Mouse (Mus musculus): ENCODE measurements around the gene Cmtm3.

Cmtm3 gene

DNA sequence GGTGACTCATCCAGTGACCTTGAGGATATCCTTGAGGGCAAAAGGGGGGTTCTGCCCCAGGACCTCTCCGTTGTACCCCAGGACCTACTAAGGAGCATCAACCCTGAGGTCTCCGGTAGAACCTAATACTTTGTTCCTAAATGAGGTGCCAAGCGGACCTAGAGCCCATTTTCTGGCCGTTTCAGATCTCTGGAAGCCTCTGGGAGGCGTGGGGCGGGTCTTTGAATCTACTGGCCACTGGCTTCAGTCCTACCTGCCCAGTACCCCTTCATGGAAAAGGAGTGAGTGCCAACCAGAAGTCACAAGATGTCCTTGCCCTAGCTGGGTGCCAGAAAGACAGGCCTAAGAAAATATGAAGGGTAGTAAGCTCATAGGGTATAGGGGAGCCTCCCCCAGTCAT lies 2.5 kb downstream of the Cmtm3 start:
- no peak for DNase-seq (ENCODE audit: low read depth, low spot score)

DNA sequence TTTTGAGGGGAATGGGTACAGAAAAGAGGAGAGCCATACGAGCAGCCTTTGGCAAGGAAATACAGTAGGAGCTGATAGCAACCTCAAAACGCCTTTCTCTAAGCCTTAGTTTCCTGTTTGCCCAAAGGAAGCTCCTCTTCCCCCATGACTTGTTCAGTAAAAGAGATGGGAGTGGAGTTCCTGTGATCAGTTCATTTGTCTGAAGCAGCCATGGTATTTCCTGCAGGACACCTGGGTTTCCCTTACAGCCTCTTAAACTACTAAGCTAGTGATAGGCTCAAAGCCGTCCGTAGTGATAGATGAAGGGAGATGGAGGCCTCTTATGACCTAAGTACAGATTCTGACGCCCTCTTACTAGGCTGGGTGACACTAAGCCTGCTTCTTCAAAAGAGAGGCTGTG lies 3.2 kb downstream of the Cmtm3 start:
- DNase-seq (ENCODE audit: low read depth, low spot score): no peak

DNA sequence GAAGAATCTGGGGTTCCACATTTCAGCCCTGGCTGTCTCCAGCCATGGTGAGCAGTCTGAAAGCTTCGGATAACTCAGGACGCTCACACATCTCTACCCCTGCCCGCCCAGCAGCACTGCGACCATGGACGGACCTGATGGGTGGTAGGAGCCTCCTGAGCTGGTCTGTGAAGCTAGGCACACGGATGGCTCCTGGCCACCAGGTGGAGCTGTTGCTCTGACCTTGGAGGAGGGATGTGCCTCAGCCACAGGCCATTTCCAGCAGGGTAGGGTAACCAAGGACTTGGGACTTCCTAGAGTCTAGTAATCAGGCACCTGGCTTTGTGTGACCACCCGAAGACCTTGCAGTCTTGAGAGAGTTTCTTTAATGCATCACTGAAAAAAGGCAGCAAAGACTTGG lies 4.7 kb downstream of the Cmtm3 start:
- peak; percentile 92 for DNase-seq (ENCODE audit: low read depth, low spot score)

DNA sequence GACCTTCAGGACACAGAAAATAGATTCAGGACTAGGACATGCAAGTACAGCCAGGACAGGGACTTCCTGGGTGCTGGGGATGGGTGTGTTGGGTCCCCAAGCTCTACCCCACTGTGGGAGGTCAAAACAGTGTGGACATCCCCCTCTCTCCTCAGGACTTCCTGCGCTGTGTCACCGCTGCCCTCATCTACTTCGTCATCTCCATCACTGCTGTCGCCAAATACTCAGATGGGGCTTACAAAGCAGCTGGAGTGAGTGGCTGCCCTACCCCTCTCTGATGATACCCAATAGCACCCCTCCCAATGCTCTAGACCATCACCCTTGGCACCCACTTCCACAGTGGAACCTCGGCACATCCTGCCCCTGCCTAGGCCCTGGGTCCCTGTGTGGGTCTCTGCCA lies 5.4 kb downstream of the Cmtm3 start:
- no peak for DNase-seq (ENCODE audit: low read depth, low spot score)

DNA sequence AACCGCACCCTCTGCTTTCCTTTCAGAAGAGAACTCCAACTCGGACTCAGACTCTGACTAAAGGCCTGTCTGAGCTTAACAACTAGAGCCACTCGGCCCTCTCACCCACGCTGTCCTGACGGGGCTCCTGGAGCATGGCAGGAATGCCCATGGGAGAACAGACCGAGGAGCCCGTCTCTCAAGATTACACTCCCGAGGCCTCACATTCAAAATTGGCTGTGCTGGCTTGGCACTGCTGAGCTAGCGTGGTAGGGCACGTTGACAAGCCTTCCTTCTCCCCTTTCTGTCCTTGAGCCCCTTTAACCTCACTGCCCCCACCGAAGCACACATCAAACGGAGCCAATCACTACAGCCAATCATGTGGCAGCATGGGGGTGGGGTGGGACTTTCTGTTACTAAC lies 7.5 kb downstream of the Cmtm3 start:
- DNase-seq (ENCODE audit: low read depth, low spot score): no peak

DNA sequence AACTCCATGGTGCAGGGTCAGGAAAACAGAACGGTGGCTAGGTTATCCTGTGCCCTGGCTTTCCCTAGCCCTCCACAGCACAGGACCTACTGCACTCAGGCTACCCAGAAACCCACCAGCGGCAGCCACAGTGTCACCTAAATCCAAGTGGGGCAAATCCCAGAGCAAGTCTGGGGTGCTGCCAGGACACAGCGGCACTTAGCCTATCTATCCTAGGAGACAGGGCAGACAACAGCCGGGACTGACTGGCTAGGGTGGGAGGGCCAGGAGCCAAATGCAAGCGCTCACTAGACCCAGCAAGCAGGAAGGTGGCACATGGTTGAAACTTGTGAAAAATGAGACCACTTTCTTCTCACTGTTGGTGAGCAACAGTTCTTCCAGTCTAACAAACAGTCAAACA lies 9.8 kb downstream of the Cmtm3 start:
- DNase-seq (ENCODE audit: low read depth, low spot score): no peak

DNA sequence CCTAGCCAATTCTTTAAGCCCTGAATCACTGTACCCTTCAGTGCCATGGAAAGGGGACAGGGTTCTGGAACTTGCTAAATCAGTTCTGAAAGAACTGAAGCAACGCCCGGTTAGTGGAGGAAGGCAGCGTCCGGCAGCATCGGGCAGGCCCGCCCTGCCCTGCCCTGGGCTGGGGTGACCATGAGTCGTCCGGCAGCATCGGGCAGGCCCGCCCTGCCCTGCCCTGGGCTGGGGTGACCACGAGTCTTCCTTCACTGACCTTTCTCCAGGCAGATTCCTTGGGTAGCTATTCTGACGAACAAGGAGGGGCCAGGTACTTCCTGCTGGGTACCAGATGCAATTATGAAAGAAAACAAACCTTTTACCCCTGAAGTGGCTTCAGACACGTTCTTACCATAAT lies 10.8 kb downstream of the Cmtm3 start:
- no peak for DNase-seq (ENCODE audit: low read depth, low spot score)

DNA sequence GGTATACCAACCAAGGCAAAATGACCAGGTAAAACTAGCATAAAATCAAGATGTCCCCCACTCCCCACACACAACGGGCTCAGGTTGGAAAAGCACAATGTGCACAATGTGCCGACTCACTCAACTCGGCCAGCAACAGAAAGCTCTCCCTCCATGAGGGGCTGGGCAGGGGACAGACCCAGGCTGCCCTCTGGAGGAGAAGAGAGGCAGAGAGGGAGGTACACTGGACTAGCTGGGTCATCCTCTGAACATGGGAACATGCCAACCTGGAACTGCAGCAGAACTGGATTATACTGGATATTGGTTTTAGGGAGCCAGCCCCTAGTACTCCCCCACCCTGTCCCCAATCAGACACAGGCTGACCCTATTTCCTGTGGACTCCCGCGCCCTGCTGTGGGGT lies 14.0 kb downstream of the Cmtm3 start:
- no peak for DNase-seq (ENCODE audit: low read depth, low spot score)

DNA sequence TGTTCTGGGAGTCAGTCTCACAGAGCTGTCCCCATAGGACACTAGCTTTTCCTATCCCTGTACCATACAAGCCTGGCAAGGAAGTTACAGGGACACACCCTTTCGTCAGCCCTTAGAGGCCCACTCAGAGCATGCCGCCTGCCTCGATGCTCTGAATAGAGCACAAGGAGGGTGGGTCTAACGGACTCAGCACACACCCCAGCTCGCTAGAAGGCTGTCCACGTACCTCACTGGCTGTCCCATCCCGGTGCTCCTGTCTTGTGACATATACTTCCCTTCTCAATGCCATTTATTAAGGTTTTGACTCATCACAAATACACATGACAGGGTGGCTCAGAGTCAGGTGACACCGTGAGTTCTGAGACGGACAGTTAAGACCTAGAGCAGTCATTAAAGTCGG lies 15.3 kb downstream of the Cmtm3 start:
- no peak for DNase-seq (ENCODE audit: low read depth, low spot score)

DNA sequence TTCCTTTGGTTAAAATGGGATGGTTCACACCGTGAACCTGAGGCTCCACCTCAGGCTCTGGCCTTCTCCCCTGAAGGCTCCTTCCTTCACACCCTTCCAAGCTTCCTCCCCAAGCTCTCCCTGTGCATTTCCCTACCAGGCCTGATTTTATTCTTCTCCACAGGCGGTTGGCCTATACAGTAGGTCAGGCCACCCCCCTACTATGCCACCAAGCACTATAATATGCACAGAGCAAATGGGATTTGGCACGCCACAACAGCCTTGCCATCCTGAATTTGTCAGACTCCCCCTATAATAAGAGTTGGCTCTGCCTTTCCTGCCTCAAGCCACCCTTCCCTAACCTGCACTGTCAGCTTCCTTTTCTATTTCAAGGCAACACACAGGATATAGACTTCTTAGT lies 19.4 kb downstream of the Cmtm3 start:
- DNase-seq (ENCODE audit: low read depth, low spot score): no peak

DNA sequence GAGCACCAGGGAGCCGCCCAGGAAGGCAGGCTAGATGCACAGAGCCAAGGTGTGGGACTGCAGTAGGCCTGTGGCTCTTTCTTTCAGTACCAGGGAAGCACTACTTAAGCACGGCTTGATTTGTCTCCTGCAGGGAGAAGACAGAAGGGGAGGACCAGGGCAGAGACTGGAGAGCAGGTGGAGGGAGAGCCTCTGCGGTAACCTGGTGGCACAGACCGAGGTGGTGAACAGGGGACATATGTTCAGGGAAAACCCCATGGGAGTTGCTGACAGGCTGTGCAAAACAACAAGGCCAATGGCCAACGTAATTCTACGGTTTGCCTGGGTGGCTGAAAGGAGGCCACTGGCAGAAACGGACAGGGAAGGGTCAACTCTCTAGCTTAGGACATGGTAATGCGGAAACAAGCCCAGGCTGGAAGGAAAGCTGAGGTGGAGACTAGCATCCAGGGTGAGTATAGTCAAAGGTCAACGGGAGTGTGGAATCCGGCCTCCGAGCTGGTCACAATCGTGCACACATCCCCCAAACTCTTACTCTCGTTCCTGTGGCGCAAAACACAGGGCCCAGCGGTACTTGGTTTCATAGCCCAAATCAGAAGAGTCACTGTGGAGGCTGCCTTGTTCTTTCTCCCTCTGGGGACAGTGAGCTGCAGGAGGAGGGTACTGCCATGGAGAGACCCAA lies 20.7 kb downstream of the Cmtm3 start:
- DNase-seq (ENCODE audit: low read depth, low spot score): no peak

DNA sequence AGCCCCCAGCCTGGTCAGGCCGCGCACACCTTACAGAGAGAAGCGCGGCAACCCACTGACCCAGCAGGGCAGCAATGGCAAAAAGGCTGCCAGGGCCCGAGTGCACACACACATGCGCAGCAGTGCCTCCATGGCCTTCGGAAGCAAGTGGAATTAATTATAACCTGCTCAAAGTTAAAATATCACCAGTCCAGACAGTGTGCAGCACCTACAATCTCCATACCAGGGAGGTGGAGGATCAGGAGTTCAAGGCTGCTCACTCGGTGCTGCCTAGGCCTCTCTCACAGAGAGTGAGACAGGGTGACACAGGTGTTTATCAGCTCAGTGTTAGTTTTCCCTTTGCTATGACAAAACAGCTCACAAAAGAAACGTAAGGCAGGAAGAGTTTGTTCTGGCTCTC lies 26.5 kb downstream of the Cmtm3 start:
- DNase-seq (ENCODE audit: low read depth, low spot score): no peak

DNA sequence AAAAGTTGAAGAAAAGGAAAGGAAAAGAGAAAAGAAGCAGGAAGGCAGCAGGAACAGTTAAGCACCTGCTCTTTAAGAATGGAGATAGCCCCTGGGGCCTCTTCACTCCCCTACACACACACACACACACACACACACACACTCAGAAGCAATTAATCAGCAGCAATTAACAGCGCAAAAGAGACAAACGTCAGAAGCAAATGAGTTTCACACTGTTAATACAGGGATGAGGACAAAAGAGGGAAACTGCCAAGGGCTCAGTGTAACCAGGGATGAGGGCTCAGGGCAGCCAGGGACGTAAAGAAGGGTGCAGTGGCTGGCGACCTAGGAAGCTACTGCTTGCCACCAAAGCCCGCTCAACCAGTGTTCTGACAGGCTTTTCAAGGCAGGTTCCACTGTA lies 28.2 kb downstream of the Cmtm3 start:
- DNase-seq (ENCODE audit: low read depth, low spot score): no peak

DNA sequence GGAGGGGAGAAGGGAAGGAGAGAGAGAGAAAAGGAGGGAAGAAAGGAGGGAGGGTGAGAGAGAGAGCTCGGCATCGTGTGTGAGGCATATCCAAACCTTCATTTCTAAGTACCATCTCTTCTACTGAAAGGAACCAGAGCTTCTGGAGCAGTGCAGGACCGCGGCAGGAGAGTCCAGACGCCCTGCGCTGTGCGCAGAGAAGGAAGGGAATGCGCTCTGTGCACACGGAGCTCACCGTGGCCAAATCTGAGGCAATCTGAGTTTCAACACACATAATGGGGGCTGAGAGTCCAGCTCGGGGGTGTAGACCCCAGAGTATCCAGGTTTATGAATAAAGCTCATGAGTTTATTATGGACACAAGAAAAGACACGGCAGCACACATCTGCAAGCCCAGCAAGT lies 30.4 kb downstream of the Cmtm3 start:
- no peak for DNase-seq (ENCODE audit: low read depth, low spot score)

DNA sequence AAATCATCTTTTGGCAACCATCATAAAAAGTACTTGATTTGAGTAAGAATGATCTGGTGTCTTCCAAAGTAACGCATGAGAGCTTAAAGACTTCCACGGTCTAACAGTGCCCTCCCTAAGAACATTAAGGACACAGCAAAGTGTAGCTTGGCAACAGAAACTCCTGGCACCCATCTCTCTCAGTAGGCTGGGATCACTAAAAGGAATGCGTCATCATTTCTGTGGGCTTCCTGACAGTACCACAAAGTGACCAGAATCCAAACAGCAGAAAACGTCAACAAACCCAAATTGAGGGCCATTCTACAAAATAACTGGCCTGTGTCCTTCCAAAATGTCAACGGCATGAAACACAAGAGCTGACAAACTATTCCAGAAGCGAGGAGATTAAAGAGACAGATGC lies 30.9 kb downstream of the Cmtm3 start:
- no peak for DNase-seq (ENCODE audit: low read depth, low spot score)

DNA sequence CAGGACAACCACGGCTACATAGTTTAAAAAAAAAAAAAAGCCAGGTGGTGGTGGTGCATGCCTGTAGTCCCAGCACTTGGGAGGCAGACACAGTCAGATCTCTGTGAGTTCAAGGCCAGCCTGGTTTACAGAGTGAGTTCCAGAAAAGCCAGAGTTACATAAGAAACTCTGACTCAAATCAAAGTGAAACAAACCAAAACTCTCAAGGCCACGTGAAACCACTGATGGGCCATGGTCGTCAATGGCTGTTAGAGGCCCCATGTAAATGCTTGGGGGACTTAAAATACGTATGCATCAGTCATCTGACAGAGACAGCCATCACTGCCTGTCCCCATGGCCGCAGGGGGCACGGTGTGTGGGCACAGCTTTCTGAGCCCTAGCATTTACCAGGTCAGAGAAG lies 31.9 kb downstream of the Cmtm3 start:
- DNase-seq (ENCODE audit: low read depth, low spot score): no peak

DNA sequence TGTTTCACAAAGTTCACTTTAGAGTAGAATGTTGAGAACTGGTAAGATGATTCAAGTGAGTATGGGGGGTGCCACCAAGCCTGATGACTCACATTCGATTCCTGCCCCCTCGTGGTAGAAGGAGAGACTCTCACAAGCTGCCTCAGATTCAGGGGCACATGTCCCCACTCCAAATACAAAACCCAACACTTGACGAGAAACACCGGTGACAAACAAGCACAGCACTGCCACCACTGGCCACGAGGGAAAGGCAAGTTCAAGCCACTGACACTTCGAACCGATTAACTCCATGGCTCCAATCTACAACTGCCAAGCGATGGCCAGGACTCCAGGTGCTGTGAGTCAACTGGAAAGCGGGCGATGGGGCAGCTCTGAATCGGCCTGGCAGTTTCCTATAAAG lies 34.6 kb downstream of the Cmtm3 start:
- peak; percentile 7 for DNase-seq (ENCODE audit: low read depth, low spot score)

DNA sequence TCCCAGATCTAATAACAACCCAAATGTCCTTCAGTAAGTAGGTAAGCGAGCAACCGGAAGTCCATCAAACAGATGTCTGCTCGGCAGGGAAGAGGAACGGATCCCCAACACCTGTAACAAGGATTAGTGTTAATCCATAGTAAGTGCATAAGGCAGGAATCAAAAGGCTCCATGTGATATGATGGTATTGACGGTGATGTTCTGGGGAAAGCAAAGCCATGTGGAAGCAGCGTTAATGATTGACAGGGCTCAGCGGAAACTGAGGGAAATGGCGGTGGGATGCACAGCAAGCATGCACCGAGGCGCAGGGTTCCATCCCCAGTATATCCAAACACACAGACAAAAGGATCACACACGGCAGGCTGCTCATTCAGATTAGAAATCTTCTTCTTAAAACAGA lies 35.1 kb downstream of the Cmtm3 start:
- no peak for DNase-seq (ENCODE audit: low read depth, low spot score)

DNA sequence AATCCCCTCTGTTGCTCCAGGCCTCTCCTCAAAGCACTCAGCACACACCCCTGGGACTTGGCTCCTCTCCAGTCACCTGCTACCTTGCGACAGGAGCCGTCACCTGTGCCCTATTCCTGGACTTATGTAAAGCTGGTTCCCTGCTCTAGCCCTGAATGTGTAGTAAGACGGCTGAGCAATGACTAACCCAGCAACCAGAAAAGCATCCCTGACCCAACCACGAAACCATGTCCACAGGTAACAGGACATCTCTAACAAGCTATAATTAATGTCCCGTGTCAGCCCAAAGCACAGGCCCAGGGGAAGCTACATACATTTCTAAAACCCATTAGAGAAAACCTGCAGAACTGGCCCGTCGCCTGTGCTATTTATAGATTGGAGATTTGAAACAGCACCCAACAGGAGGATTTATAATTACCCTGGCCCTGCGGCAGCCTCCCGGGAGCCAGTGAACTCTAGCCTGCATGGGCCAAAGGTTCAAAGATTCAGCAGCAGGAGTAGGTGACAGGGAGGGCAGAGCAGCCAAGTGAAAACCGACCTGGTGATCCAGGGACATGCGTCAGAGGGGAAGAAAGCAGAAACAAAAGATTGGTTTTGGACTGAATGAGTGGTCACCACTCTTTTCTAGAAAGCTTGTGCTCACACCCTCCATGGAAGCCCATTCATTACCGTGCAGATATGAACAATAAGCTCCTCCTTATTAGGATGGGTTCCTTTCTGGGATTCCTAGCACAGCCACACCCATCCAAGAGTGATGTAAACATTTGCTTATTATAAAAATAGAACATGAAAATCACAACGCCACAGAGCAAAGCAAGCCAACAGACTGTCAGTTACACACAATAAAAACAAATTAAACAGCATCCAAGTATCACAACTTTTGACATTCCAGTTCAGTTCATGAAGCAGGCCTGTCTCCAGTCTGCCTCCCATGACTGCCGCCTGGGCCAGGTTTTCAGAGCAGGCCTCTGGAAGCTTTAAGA lies 35.9 kb downstream of the Cmtm3 start:
- no peak for DNase-seq (ENCODE audit: low read depth, low spot score)

DNA sequence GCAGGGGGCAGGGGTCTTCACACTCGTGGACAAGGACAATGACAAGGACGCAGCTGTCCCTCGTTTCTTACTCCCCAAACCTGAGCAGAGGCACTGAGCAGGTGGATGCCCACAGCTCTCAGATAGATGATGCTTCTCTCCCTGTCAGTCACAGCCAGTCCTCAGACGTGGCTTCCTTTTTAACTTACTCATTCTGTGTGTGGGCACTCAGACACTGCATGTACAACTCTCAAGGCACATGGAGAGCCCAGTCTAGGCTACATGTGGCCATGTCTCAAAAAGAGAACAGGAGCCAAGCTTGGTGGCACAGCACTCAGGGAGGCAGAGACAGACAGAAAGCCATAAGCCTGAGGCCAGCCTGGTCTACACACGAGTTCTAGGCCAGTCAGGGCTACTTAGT lies 36.7 kb downstream of the Cmtm3 start:
- DNase-seq (ENCODE audit: low read depth, low spot score): no peak

DNA sequence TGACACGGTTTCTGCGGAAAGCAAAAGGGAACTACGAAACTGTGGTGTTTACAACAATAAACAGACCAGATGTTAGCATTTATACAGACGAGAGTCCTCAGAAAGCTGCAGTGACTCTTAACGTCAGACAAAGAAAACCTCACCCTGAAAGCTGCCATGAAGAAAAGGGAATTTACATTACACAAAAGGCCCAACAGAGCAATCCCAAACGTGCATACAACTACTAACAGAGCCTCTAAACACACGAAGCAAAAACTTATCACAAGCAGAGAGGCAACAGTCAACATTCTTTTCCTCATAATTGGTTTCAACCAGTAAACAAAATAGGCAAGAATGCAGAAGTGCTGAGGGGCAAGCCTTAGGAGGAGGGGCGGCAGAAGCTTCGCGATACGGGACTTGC lies 37.5 kb downstream of the Cmtm3 start:
- DNase-seq (ENCODE audit: low read depth, low spot score): no peak

DNA sequence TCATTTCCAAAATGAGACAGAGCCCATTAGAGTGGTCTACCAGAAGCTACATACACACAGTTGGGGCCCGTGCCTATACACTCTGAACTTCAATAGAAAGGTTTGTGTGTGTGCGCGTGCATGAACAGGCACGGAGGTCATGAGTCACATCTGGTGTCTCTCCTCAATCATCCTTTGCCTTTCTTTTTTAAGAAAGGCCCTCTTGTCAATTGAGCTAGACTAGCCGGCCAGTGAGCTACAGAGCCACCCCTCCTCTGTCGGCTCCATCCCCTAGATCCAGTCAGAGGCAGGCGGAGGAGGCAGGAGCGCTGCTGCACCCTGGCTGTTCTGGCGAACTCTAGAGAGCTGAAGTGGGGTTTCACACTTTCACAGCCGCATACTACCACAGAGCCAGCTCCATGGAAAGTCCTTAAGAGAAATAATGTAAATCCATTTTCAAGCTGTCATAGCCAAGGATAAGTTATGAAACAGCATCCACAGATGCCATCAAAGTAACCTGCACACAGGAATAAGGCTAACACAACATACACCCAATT lies 40.2 kb downstream of the Cmtm3 start:
- no peak for DNase-seq (ENCODE audit: low read depth, low spot score)

DNA sequence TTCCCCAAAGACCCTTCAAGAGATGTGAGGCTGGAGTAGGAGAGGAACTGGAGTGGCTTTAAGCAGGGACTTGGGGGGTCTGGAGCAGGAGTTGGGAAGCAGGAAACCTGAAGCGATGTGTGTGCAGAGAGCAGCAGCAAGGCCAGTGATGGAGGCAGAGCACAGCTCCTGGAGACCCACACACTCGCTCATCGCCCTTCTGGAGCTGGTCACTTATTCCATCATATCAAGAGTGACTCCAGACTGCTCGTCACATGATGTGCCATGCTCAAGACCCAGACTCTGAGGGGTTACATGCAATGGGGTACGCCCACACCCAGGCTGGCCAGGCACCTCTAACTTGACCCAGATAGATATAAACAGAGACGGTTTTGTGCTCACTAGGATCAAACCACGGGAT lies 41.1 kb downstream of the Cmtm3 start:
- DNase-seq (ENCODE audit: low read depth, low spot score): no peak

All from CD4-positive, CD25-positive, alpha-beta regulatory T cell, adult 2 months (primary cell).